Mouse (Mus musculus) spleen, adult 12 weeks (tissue): Measurements from ENCODE around the gene Cyp2j7.
"Not testable (repeated sequence)": the region's sequence is repeated elsewhere in the genome, so short reads cannot be mapped to it uniquely, and the experiment has no call there.

Experiments
- DNase-seq: peaks from one replicate; pipeline ENCODE4 v3.0.0; 2022; ENCODE audit warnings: low spot score

Gene Cyp2j7

DNA sequence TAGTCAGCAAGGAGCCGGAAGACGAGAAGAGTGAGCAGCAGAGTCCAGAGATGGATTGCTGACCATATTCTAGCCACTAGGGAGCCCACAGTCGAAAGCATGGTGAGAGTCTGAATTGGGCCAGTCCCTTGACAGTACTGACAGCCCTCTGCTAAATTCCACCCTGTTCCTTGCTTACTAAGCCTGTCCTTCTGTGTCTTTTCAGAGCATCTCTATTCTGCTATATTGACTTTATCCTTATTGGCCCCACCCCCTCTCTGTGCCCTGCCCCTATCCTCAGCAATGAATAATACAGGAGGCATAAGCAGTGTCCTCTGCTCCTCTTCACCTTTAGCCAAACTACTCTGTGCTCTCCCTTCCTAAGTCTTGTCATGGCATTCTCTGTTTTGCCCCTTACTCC is at the start of gene Cyp2j7:
Cyp2j7 (minus strand) TSS at position 101 of the 400 bp plus-strand sequence.
- no peak for DNase-seq

DNA sequence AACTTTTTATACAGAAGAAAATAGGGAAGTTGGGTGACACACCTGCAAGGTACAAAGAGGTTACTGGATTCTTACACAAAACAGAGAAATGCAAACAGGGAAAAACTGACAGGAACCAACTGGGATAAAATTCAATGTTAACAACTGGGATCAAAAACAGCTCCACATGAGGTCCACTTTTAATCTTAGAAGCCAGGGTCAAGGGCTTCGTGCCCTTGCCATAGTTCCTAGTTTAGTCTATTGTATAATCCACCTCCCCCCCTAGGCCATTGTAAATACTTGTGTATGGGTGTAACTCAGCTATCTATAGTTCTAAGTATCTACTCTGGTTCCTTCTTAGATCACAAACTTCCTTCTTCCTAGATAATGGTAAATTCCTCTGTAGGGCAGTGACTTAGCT is 40.4 kb upstream of the Cyp2j7 start:
- not testable (repeated sequence) for DNase-seq

DNA sequence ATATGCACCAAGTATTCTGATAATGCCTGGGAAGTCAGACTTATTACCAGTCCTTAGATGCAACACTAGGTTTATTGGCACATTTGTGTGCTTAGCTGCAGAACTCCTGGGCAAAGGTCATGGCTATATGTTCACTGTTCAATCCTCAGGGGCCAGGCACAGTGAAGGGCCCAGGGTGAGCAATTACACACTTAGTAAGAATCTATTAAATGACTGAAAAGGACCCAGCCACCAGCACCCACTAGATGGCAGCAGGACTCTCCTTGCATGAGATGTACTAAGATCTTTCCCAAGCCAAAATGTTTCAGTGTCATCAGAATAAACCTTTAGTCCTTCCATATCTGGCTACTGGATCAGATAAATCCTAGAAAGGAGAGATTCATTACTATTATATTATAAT is 37.4 kb upstream of the Cyp2j7 start:
- DNase-seq, result no peak

DNA sequence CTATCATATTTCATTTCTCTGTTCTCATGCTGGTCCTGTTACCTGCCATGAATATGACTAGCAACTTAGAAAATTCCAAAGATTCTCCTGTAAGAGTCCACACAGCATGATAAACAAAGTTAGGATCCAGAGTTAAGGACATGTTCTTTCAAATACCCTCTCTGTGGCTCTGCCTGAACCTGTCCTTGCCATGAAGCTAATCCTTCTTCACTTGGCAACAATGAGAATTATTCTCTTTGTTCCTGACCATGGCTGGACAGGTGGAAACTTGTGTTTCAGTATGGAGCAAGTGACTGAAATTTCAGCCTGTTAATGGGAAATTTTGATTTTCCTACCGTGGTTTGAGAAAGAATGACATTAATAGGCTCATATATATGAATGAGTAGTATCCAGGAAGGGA is 39.8 kb downstream of the Cyp2j7 start:
- no peak for DNase-seq

DNA sequence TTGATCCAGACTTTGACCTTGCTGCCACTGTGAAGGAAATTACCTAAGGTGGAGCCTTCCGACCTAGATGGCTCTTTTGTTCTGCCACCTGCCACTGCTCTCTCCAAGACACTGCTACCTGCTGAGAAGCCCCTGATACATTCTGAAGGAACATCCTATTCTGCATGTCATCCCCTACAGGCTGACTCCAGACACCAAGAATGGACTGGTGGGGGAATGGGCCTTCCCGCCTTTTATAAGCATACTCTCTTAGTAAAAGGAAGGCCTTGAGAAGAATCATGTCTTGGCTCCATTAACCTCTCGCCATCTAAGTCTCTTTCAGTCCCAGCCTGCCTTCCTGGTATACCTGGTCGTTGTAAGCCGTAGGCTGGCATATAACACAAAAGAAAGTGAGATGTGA is 47.1 kb downstream of the Cyp2j7 start:
- not testable (repeated sequence) for DNase-seq

DNA sequence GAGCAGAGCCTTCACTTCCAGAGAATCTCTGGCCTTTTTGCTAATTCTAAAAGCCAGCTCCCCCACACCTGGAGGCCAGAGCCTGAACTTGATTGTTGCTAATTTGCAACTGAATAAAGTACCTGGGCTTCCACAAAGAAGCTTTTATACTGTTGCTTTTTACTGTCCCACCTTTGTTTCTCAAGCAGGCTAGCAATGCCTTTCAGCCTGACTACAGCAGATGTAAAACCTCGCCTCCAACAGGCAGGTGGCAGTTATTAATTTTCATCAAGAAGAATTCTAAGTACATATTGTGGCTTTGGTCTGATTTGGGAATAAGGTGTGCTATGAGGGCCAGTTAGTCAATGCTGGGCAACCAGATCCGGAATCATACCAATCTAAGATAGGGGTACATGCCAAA is 47.8 kb downstream of the Cyp2j7 start:
- DNase-seq, result not testable (repeated sequence)

DNA sequence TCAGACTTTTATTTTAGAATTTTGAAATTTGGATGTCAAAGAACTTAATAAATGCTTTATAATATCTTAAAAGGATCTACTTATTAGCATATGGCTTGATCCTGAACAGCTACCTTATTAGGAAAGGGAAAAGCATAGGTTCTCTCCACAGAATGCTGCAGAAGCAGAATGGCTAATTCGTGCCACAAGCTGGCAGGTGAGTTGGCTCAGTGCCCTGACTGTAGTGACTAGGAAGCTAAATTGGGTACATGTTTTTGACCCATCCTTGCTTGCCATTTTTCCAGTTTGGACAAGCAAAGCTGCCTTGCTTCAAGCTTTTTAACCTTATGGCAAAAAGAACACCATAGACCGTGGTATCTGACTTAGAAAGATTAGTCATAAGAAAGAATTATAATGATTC is 48.3 kb downstream of the Cyp2j7 start:
- DNase-seq, result not testable (repeated sequence)

DNA sequence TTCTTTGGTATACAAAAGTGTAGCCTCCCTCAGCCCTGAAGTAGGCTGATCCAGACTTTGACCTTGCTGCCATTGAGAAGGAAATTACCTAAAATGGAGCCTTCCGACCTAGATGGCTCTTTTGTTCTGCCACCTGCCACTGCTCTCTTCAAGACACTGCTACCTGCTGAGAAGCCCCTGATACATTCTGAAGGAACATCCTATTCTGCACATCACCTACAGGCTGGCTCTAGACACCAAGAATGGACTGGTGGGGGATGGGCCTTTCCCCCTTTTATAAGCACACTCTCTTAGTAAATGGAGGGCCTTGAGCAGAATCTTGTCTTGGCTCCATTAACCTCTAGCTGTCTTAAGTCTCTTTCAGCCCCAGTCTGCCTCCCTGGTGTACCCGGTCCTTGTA is 51.7 kb downstream of the Cyp2j7 start:
- DNase-seq, result not testable (repeated sequence)

DNA sequence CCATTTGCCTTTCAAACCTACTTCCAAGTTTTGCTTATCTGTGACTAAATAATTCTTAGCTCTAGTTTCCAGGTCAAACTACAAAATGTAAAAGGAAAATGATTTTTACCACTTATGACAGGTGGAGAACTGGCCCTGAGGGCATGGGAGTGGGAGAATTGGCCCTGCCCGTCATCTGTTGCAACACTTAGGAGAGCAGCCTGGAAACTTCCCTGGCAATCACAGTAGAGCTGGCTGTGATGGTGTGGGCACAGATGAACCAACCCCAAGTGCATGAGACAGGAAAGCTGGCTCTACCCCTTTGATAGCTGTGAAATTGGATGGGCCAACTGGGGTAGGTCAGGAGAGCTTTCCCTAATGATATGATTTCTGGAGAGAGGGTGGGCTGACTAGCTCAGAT is 73.6 kb downstream of the Cyp2j7 start:
- DNase-seq, result no peak

DNA sequence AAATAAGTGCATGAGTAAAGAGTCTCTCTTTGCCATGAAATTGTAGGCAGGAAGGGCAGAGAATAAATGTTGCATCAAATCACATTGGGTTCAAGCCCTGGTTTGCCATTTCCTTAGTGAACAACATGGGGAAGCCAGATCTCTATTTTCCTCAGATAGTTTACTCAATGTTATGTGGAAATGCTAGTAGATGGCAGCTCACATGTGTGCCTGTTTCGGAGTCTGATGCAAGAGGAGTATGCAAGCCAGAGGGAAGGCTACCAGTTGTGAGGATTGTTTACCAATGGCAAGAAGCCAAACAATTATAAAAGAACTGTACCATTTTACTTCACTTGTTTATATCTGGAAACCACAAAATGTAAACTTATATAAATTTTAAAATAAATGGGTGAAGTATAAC is 74.9 kb downstream of the Cyp2j7 start:
- DNase-seq, result no peak
